Mouse (Mus musculus) kidney, postnatal 0 days (tissue): ENCODE data around the gene Spn. TPM values are rescaled to one million over a fixed set of nuclear protein-coding genes. Genes with fewer than 3 reads are reported as not detected.

ENCODE experiments used
- ATAC-seq: fragments of 200-750 bp; cut with Nextera tagmentation; replicated peaks from 2 replicates; pipeline ENCODE4 v1.8.0; 2017; ENCODE audit warnings: low read depth, moderate number of reproducible peaks, moderate TSS enrichment, moderate library complexity; ENCODE audit not compliant: low FRiP score
- DNase-seq: peaks from one replicate; pipeline ENCODE4 v3.0.0-alpha.2; 2016; ENCODE audit warnings: low spot score
- H3K27ac ChIP-seq: fragments of 300-500 bp; sonication (generic); 2 replicates; pipeline ENCODE4 v1.5.1; 2014; ENCODE audit warnings: mild to moderate bottlenecking
- H3K27me3 ChIP-seq: fragments of 300-500 bp; sonication (generic); 2 replicates; pipeline ENCODE4 v1.6.1; 2014; ENCODE audit warnings: low read length, mixed read lengths; ENCODE audit not compliant: insufficient read depth
- H3K36me3 ChIP-seq: fragments of 300-500 bp; sonication (generic); 2 replicates; pipeline ENCODE4 v1.6.1; 2014; ENCODE audit warnings: low read length, mixed read lengths; ENCODE audit not compliant: insufficient read depth
- H3K4me1 ChIP-seq: fragments of 300-500 bp; sonication (generic); replicated peaks from 2 replicates; pipeline ENCODE4 v1.6.1; 2014; ENCODE audit warnings: antibody characterized with exemption, low read length, mixed read lengths; ENCODE audit not compliant: insufficient read depth
- H3K4me2 ChIP-seq: fragments of 300-500 bp; sonication (generic); 2 replicates; pipeline ENCODE4 v1.6.1; 2014; ENCODE audit warnings: mild to moderate bottlenecking, low read length, moderate library complexity, mixed read lengths
- H3K4me3 ChIP-seq: fragments of 300-500 bp; sonication (generic); replicated peaks from 2 replicates; pipeline ENCODE4 v1.5.1; 2014; ENCODE audit warnings: low read depth, low read length
- H3K9ac ChIP-seq: fragments of 300-500 bp; sonication (generic); 2 replicates; pipeline ENCODE4 v1.6.1; 2014; ENCODE audit warnings: low read depth, low read length
- H3K9me3 ChIP-seq: fragments of 300-500 bp; sonication (generic); replicated peaks from 2 replicates; pipeline ENCODE4 v1.6.1; 2016; ENCODE audit warnings: low read length, inconsistent platforms, mixed read lengths
- CTCF ChIP-seq: IDR thresholded peaks from 2 replicates; pipeline ENCODE4 v1.5.1; 2016; ENCODE audit warnings: antibody characterized with exemption, low read depth, mild to moderate bottlenecking, moderate library complexity
- WGBS: fragments of 180-500 bp; shearing (Covaris S2); extraction: QIAGEN DNeasy Blood & Tissue Kit; methylation state at CpG from one replicate; pipeline ENCODE4 v1.1.7; 2014; 5-methylcytosine and 5-hydroxymethylcytosine counted together
- polyA plus RNA-seq: library from polyadenylated mRNA; unstranded; fragments of >200 nt; fragmentation: Nextera tagmentation; extraction: Ambion mirVana; gene quantifications from 2 replicates; pipeline ENCODE4 v1.2.1, GENCODE M21; 2015

The Spn gene
- polyA plus RNA-seq, 1 experiment from 2014 or later, result 0.33 TPM

GRCm38 (mm10) chr7:127157548-127157947 is 19.9 kb upstream of the Spn start:
- TF ChIP-seq CTCF, result no peak
- Histone ChIP-seq H3K4me2 (no peak overlapping the region), H3K27me3 (no peaks in the 10 kb centered on the region), H3K4me1 (no peaks in the 10 kb centered on the region), H3K9ac (no peak overlapping the region), H3K4me3 (no peak overlapping the region), H3K9me3 (no peaks in the 10 kb centered on the region), H3K36me3 (no peaks in the 10 kb centered on the region), H3K27ac (no peak overlapping the region)
- ATAC-seq, result no peak
- DNase-seq, result no peak
- WGBS, result 76% methylated on average over 4 of the region's 4 CpGs

- no peak for TF ChIP-seq CTCF
- DNase-seq, result peak; percentile 6
- no peak for ATAC-seq
- Histone ChIP-seq H3K4me2 (no peak overlapping the region), H3K9ac (no peak overlapping the region), H3K4me1 (no peaks in the 10 kb centered on the region), H3K27ac (no peak overlapping the region), H3K36me3 (no peaks in the 10 kb centered on the region), H3K27me3 (no peaks in the 10 kb centered on the region), H3K9me3 (no peaks in the 10 kb centered on the region), H3K4me3 (no peak overlapping the region)
- 64% methylated on average over 3 of the region's 3 CpGs for WGBS
Measured at GRCm38 (mm10) chr7:127153477-127153876, 15.9 kb upstream of the Spn start.

- H3K27me3 ChIP-seq, result no peaks in the 10 kb centered on the region
- no peak overlapping the region for H3K27ac ChIP-seq
- TF ChIP-seq CTCF, result no peak
- 95% methylated on average over 6 of the region's 6 CpGs for WGBS
- no peak overlapping the region for H3K9ac ChIP-seq
- DNase-seq, result no peak
- H3K4me3 ChIP-seq, result no peak overlapping the region
- no peak for ATAC-seq
- H3K4me2 ChIP-seq, result no peak overlapping the region
- H3K36me3 ChIP-seq, result no peaks in the 10 kb centered on the region
- no peaks in the 10 kb centered on the region for H3K4me1 ChIP-seq
- no peaks in the 10 kb centered on the region for H3K9me3 ChIP-seq
Measured at GRCm38 (mm10) chr7:127152464-127152863, 14.8 kb upstream of the Spn start.

- Histone ChIP-seq H3K27ac (no peak overlapping the region), H3K9me3 (no peaks in the 10 kb centered on the region), H3K9ac (no peak overlapping the region), H3K4me2 (no peak overlapping the region), H3K4me1 (0 out of 2 replicates have a peak, but pooled peaks cover 2% of the 10 kb centered on the region), H3K4me3 (no peak overlapping the region), H3K27me3 (no peaks in the 10 kb centered on the region), H3K36me3 (no peaks in the 10 kb centered on the region)
- DNase-seq (no peak), ATAC-seq (no peak)
- TF ChIP-seq CTCF, result no peak
- 68% methylated on average over 3 of the region's 3 CpGs for WGBS
Measured at GRCm38 (mm10) chr7:127147901-127148300, 10.3 kb upstream of the Spn start.

- WGBS, result 56% methylated on average over 2 of the region's 2 CpGs
Measured at GRCm38 (mm10) chr7:127146267-127146603, 8.6 kb upstream of the Spn start.

GRCm38 (mm10) chr7:127145387-127146266 is 8.0 kb upstream of the Spn start:
- no peak for ATAC-seq
- Histone ChIP-seq H3K9me3 (no peaks in the 10 kb centered on the region), H3K27me3 (no peaks in the 10 kb centered on the region), H3K9ac (no peak overlapping the region), H3K4me3 (no peak overlapping the region), H3K4me1 (0 out of 2 replicates have a peak, but pooled peaks cover 2% of the 10 kb centered on the region), H3K4me2 (no peak overlapping the region), H3K36me3 (no peaks in the 10 kb centered on the region), H3K27ac (no peak overlapping the region)
- WGBS, result 50% methylated on average over 9 of the region's 9 CpGs
- TF ChIP-seq CTCF, result no peak
- no peak for DNase-seq

More at GRCm38 (mm10) chr7:127146267-127146603, 8.6 kb upstream of the Spn start:
- DNase-seq, result no peak
- Histone ChIP-seq H3K27me3 (no peaks in the 10 kb centered on the region), H3K4me1 (0 out of 2 replicates have a peak, but pooled peaks cover 2% of the 10 kb centered on the region), H3K9me3 (no peaks in the 10 kb centered on the region), H3K27ac (no peak overlapping the region), H3K4me2 (no peak overlapping the region), H3K9ac (no peak overlapping the region), H3K36me3 (no peaks in the 10 kb centered on the region), H3K4me3 (no peak overlapping the region)
- ATAC-seq, result no peak
- no peak for TF ChIP-seq CTCF
